Mouse (Mus musculus) right cerebral cortex, postnatal 10 days (tissue): ENCODE data around the gene Stx3.

Source experiments
- DNase-seq, 2 experiments: peaks; one replicate each; pipeline ENCODE4 v3.0.0; 2021; ENCODE audit warnings: low spot score in 2 of 2

The Stx3 gene

DNA sequence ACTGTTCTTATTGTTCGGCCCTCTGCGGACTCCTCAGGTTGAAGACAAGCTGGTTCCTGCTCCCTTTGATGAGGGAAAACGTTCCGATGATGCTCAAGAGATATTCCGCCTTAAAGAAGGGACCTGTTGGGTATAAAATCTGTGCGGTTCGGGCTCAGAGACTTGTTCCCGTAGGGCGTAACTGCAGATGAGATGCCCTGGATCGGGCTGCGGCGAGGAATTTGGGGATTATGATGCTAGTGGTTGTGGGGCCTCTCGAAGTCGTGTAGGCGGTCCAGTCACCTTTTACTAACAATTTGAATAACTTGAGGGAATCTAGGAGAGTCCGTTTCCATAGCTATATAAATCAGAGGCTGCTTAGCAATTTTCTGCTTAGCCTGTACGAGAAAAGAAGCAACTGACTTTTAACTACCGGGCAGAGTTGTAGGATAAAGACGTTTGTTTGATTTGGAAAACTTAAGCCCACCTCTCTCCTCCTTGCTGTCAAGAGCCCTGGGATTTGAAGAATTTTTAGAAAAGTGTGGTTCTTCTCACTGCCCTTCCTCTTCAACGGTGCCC, at the start of gene Stx3:
TSS of gene Stx3 (minus strand) at position 261 of the 558 bp plus-strand sequence.
- peak in 1 of 2 experiments; percentile 28 for DNase-seq

- DNase-seq, result no peak
Measured at GRCm38 (mm10) chr19:11867837-11868236, 48.6 kb upstream of the Stx3 start.

DNA sequence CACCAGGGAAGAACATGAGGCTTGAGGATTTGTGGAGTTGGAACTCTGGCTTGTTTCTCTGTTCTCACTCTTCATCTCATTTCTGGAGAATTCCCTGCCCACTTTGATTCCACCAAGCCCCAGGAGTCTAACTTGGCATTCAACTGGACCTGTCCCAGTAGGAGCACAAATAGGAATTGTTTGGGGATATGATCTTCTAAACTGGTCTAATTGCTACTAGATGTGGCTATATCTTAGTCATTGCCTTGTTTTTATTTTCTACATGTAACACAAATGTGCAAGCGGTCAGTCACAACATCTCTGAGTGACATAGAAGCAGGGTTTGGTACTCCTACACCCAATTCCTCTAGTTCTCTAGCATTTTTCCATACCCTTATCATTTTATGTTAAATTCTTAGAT, 41.8 kb upstream of the Stx3 start, which contains the start of gene Olfr1418:
TSS of gene Olfr1418 (minus strand) at position 101 of the 400 bp plus-strand sequence.
- DNase-seq, result no peak

DNA sequence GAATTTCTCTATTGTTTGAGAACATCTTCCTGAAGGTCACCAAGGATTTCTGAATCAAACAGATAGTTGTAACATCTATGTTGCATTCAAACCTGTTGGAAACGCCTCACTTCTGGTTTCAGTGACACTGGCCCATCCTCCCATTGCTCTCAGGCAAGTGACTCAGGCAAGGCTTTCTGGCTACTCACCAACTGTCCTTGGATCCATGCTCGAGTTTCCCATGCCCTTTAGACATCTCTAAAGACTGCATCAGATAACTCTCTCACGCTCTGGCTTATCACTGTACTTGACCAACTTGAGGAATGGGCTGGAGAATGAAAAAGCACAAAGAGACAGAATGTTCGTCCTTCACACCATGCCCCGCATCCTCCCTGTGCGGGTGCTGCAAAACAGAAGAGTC, 37.3 kb upstream of the Stx3 start:
- DNase-seq, result no peak

DNA sequence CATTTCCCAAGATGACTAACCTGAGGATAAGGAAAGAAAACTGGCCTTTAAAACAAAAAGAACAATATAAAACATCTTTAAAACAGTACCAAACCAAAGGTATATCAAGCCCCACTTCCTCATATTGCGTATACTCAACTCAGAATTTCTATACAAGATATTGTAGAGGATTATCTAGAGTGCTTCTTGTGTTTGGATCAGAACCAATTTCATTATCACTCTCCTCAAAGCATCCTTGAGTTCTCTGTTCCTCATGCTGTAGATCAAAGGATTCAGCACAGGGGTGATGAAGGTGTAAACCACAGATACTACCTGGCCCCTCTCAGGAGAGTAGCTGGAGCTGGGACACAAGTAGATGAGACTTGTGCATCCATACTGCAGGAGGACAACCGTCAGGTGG, 35.6 kb upstream of the Stx3 start:
- no peak for DNase-seq

DNA sequence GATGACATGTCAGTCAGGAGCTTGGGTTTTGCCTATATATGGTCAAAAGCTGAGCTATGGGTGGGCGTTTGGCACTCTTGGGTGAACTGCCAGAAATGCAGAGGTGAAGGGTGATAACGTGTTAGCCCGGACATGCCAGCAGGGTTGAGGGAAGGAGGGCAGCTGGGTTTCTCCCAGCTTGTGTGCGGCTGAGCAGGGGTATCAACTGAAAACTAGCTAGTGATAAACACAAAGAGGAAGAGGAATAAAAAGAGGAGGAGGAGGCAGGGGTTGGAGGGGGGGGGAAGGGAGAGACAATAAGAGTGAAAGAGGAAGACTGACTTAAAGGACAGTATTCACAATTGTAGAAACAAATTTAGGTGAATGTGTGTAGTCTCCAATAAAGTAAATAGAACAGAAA, 33.4 kb upstream of the Stx3 start:
- no peak for DNase-seq

GRCm38 (mm10) chr19:11846333-11846732, 27.1 kb upstream of the Stx3 start:
- no peak for DNase-seq

DNA sequence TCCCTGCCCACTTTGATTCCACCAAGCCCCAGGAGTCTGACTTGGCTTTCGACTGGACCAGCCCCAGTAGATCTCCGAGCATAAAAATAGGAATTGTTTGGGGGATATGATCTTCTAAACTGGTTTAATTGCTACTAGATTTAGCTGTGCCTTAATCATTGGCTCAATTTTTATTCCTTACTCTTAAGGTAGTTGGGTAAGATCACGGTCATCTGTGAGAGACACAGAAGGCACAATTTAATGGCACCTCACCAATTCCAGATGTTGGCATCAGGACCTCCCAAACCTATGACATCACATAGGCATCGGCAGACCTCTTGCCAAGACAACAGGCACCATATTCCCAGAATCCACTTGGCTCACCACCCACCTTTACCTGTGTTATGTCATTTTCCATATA, 19.9 kb upstream of the Stx3 start, which contains the start of gene Olfr1417:
TSS of gene Olfr1417 (minus strand) at position 101 of the 400 bp plus-strand sequence.
- DNase-seq, result no peak

DNA sequence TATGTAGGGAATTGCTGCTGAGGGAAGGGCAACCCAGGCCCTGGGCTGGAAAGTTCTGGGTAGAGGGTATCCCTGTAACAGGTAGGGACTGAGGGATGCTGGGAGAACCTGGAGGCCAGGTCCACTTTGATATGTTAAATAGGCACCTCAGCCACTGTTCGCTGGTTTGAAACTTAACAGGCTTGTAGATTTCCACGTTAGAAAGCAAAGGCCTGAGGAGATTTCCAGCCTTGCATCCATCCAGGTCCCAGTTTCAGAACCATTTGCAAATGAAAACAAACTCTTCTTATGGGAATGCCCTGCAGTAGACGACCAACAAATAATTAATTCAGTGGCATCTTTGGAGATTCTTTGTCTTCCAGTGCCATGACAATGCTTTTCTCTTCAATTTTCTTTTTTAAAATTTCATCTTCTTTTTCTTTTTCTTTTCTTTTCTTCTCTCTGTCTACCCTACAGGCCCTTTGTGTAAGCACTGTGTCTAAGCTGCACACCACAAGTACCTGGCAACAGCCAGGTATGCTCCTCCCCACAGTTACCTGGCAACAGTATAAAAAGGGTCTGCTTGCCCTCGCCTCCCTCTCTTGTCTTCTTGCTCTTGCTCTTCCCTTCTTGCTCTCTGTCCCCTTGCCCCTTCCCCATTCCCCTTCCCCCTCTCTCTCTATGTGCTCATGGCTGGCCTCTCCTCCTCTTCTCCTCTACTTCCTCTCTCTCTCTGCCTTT, 4.3 kb upstream of the Stx3 start:
- no peak for DNase-seq

DNA sequence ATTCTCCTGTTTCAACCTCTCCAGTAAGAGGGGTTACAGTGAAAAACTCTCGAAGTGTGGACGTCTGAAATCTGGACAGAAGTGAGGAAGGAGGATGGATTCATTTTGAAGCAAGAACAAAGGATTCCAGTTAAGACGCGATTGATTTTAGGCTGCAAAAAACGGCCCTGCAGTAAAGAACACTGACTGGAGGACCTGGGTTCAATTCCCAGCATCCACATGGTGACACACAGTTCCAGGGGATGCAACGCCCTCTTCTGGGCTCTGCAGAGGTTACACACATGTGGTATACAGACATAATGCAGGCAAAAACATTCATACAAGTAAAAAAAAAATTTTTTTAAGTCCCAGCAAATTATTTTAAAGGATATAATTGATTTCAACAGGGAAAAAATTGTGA, 1.0 kb upstream of the Stx3 start:
- peak in 1 of 2 experiments; percentile 28 for DNase-seq

- DNase-seq, result peak; percentile 60 to 74
Measured at GRCm38 (mm10) chr19:11819800-11820199, 597 bp upstream of the Stx3 start.

DNA sequence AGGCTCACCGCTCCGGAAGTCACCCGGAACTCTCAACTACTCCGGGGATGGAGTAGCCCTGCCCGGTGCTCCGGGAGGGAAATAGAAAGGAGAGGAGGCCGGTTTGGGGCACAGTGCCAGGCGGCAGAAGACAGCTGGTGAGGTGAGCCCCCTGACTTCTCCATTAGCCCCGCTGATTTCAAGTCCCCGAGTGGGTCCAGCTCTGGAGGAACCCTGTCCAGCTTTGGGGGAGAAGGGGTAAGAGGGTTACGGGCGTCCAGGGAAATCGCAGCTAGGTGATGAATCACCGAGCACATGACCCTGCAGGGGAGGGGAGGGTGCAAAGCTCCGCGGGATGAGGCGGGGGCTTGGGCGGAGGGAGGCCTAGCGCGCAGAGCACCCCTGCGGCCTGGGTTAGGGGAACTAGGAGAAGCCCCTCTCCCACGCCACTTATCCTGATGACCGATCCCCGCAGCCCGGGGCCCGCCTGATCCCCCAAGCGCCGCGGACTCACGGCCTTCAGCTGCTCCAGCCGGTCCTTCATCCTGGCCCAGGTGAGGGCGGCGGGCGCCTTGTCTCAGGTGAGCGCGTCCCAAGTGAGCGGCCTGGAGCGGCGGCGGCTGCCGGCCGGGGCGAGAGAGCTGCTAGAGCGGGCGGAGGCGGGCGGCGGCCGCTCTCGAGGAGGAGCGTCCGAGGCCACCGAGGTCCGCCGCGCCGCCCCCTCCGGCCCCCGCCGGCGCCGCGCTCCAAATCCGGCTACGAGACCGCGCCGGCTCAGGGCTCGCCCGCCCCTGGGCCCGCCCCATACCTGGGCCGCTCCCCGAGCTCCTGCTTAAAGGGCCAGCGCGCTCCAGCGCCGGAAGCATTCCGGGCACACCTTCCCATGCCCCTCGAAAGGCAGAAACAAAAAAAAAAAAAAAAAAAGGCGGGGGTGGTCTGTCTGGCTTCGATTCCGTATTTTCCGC, 732 bp downstream of the Stx3 start:
- DNase-seq, result peak; percentile 40 to 48

- no peak for DNase-seq
Measured at GRCm38 (mm10) chr19:11817586-11817985, 1.6 kb downstream of the Stx3 start.

GRCm38 (mm10) chr19:11816706-11817105, 2.5 kb downstream of the Stx3 start:
- DNase-seq, result no peak

DNA sequence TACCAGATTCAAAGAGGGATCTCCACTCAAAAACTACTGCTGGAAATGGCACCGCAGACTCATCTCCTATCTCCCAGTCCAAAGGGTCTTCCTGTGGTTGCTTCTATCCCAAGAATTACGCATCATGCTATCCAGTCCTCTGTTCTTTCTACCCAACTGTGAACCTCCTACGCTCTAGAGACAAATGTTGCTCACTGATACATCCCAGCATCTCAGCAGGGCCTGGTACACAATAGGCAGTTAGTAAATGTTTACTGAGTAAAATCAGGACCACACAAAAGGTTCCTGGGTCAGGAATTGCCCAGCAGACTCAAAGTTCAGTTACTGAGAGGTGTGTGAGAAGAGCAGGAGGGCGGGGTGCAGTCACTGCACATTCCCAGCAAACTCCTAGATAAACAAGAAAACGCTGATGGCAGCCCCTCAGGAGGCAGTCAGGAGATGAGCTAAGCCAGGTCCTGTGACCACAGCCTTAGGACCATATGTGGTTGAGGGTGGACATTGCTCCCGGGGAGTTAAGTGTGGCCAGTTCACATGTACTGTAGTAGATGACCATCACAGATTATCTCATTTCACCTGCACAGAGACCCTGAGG, 4.4 kb downstream of the Stx3 start:
- DNase-seq, result no peak

DNA sequence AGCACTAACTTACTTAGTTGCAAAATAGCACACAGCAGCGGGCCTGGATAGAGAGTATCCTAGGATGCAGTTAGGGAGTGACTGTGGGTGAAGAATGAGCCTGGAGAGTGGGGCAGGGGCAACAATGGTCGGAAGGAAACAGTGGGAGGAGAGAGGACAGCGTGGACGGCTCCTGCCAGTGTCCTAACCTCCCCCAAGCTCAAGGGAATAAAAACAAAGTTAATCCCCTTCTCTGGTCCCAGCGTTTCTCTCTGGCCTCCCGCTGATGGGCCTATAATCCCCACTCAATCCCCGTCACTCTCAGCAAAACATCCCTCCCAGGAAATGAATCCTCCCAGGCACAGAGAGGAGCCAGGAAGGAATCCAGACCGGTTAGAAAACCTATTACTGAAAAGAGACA, 5.6 kb downstream of the Stx3 start:
- DNase-seq, result no peak

DNA sequence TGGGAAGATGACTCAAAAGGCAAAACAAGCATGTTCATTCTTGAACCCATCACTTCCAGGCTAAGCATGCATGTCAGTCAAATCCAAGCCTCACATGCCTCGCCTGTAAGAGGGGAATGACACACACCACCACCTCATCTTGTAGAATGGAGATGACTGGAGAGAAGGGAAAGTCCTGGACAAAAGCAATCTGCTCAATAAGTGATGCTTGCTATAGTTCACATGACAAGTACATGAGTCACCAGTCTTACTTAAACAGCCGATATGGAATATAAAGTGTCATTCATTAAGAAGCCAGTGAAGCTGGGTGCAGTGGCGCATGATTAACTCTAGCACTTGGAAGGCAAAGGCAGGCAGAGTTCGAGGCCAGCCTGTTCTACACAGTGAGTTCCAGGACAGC, 6.1 kb downstream of the Stx3 start:
- DNase-seq, result no peak

- DNase-seq, result no peak
Measured at GRCm38 (mm10) chr19:11811688-11812365, 7.4 kb downstream of the Stx3 start.

DNA sequence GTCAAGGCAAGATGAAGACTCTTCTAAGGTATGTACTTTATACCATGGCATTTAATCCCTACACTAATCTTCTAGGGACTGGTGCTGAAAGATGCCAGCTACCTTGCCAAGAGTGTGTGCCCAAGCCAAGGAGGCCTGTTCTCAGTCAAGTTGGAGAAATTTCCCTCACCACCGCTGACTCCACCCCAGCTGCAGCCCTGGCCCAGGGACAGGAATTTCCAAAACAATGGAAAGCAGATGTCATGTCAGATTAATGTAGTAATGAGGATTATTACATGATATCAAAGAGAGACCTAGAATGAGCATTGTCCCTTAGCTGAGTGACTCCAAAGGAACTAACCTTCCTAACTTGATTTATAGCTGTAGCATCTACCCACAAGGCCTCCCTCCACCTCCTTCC, 8.3 kb downstream of the Stx3 start:
- DNase-seq, result no peak

DNA sequence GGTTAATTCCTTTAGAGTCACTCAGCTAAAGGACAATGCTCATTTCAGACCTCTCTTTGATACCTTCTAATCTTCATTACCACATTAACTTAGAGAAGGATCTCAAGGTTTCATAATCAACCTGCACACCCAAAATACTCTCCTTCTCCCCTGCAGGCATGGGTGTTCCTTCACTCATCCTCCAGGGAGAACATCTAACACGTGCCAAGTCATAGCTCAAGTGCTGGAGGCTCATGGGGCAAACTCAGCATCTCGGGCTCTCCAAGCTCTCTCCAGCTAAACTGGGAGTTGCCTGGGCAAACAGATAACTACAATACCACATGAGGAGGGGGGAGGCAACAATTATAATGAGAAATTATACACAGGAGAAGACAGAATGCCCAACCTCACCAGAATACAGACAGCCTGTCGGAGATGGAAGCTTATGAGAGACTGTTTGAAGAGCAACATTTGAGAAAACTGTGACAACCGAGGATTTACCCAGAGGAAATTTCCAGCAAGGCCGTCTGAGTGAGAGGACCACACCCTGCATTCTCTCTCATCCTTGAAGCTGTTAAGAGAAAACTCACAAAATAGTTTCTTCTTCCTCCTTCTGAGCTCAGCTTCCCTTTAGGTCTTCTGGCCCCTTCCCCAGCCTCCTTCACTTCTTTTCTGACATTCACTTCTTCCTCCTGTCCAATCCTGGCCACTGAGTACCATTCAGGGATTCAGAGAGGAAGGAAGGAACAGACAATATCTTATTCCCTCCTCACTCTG, 9.0 kb downstream of the Stx3 start:
- no peak for DNase-seq

GRCm38 (mm10) chr19:11808452-11808851, 10.8 kb downstream of the Stx3 start:
- no peak for DNase-seq
